Mouse (Mus musculus) megakaryocyte, embryonic 14.5 days (primary cell): ENCODE measurements around the gene Tenm3. TPM values are rescaled to one million over a fixed set of nuclear protein-coding genes. Genes with fewer than 3 reads are reported as not detected.
A peak's percentile ranks its signal among the peaks of the same experiment; 100 is the strongest.

Experiments used
- H3K27me3 ChIP-seq: replicated peaks from 2 replicates; pipeline ENCODE3; 2012; ENCODE audit warnings: inconsistent platforms
- H3K36me3 ChIP-seq: replicated peaks from 2 replicates; pipeline ENCODE3; 2012; ENCODE audit warnings: low read length, inconsistent platforms, mixed read lengths
- H3K4me1 ChIP-seq: 2 replicates; pipeline ENCODE4 v1.6.1; 2012; ENCODE audit warnings: inconsistent platforms
- H3K4me3 ChIP-seq: replicated peaks from 2 replicates; pipeline ENCODE3; 2012; ENCODE audit warnings: moderate library complexity, mild to moderate bottlenecking, inconsistent platforms
- H3K9me3 ChIP-seq: 2 replicates; pipeline ENCODE4 v1.6.1; 2012; ENCODE audit warnings: inconsistent platforms
- FLI1 ChIP-seq: IDR thresholded peaks from 2 replicates; pipeline ENCODE4 v1.6.1; 2012; ENCODE audit warnings: low read length, inconsistent platforms, mixed read lengths
- GATA1 ChIP-seq: IDR thresholded peaks from 3 replicates; pipeline ENCODE4 v1.6.1; 2012; ENCODE audit warnings: mixed read lengths, low read length, inconsistent platforms, borderline replicate concordance
- polyA plus RNA-seq: library from polyadenylated mRNA; stranded (reverse); fragments of >175 nt; gene quantifications from 2 replicates; pipeline ENCODE4 v1.2.3, GENCODE M21; 2012; ENCODE audit warnings: low replicate concordance; ENCODE audit not compliant: insufficient read depth

The Tenm3 gene
- polyA plus RNA-seq, 1 experiment, result 0.39 TPM

DNA sequence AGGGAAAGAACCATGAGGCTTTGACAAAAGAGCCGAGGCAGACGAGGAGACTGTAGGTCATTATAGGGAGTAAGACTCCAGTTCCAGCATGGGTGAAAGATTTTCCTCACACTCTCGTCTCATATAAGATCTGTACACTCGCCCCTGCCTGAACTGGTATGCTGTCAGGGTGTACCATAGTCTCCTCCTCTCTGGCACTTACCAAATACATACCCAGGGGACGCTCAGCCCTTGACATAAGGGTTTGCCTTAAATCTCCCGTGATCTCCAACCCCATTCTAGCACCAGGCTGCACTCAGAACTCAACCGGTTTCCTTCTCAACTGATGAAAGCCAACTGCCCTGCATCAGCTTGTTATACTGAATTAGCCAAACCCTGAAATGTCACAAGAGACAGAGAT lies 121.4 kb downstream of the Tenm3 start:
- TF ChIP-seq GATA1 (no peak), FLI1 (no peak)
- H3K4me3 ChIP-seq, result no peak overlapping the region

DNA sequence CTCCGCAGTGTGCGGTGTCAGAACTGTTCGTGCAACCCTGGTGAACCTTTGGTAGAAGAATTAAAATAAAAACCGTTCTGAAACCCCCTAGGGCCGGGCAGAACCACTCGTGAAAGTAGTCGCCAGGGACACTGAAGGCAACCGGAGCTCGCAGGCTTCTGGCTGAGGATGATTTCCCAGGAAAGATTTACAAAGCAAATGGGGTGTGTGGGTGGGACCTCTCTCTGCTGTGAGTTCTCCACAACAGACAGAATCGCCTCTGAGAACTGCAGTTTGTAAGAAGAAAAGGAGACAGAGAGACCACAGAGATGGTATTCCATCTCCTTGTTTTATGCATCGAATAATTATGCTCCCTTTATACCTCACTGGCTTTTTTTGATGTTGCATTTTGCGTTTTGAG lies 122.4 kb downstream of the Tenm3 start:
- H3K9me3 ChIP-seq, result peaks cover 34% of the 10 kb centered on the region
- no peak overlapping the region for H3K4me3 ChIP-seq
- TF ChIP-seq FLI1 (no peak), GATA1 (no peak)
- no peaks in the 10 kb centered on the region for H3K4me1 ChIP-seq
- no peaks in the 10 kb centered on the region for H3K27me3 ChIP-seq
- no peaks in the 10 kb centered on the region for H3K36me3 ChIP-seq

More for the DNA sequence above, 121.4 kb downstream of the Tenm3 start:
- peaks cover 40% of the 10 kb centered on the region for H3K9me3 ChIP-seq
- no peaks in the 10 kb centered on the region for H3K4me1 ChIP-seq
- H3K36me3 ChIP-seq, result no peaks in the 10 kb centered on the region
- no peaks in the 10 kb centered on the region for H3K27me3 ChIP-seq

DNA sequence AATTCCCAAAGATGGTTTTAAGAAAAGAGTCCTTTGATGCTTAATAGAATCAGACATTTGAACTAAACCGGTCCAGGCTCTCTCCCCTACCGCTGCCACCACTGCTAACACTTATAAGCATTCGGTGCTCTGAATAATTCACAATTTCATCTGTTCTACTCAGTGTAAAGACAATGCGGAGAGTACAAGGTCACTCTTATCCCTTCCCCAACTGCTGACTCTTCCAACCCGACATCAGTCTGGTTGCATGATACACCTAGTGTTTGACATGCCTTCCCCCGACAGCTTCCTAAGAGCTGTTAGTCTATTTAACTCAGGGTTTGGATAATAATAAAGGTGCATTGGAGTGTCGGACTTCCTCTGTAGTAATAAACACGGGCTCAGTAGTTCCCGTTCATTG lies 128.1 kb downstream of the Tenm3 start:
- Histone ChIP-seq H3K36me3 (no peaks in the 10 kb centered on the region), H3K4me3 (no peak overlapping the region), H3K9me3 (peaks cover 19% of the 10 kb centered on the region), H3K4me1 (no peaks in the 10 kb centered on the region), H3K27me3 (no peaks in the 10 kb centered on the region)
- no peak for TF ChIP-seq GATA1
- TF ChIP-seq FLI1, result no peak

DNA sequence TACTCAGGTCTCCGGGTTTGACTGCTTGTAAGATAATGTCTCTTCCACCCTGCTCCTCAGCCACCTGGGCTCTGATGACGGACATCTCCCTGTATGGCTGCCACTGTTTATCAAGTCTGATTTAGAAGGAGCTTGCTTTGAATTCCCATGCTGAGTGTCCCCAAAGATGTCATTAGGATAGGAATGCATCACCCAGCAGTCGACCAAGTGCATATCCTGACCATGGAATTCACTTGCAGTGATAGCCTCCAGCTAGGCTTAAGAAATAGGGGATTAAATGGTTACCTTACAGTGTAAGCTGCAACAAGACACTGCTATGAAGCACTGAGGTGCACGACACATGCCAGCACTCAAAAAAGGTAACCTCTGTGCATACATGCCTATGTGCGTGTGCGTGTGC lies 137.1 kb downstream of the Tenm3 start:
- no peaks in the 10 kb centered on the region for H3K4me1 ChIP-seq
- peaks cover 67% of the 10 kb centered on the region for H3K9me3 ChIP-seq
- no peaks in the 10 kb centered on the region for H3K36me3 ChIP-seq
- H3K27me3 ChIP-seq, result no peaks in the 10 kb centered on the region
- no peak overlapping the region for H3K4me3 ChIP-seq
- TF ChIP-seq FLI1, result no peak
- no peak for TF ChIP-seq GATA1

DNA sequence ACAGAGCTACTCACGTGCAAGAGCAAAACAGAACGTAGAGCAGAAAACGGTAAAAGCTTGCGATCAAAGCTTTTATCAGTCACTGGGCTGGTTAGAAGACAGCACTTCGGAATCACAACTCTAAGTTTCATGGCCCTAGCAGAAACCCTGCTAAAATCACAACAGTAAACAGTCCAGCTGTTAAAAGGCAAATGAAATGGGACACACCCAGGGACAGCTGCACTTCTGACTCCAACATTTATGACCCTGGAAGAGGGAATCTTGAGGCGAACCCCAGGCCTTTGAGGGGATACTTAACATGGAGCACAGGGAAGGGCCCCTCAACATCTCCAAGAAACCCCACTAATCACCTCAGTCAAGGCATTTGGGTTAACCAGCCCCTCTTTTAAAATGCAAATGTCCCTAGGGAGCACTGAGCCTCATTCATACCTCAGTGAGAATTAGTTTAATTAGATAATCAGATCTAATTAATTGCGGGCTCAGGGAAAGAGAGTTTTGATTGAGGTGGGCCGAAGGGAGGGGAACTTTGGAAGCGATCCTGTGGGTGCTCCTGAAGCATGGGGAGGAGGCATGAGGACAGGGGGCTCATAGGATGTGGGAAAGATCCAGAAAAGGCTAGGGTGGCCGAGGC lies 138.8 kb downstream of the Tenm3 start:
- Histone ChIP-seq H3K36me3 (no peaks in the 10 kb centered on the region), H3K4me1 (no peaks in the 10 kb centered on the region), H3K9me3 (peaks cover 65% of the 10 kb centered on the region), H3K27me3 (no peaks in the 10 kb centered on the region), H3K4me3 (no peak overlapping the region)
- no peak for TF ChIP-seq GATA1
- TF ChIP-seq FLI1, result no peak

DNA sequence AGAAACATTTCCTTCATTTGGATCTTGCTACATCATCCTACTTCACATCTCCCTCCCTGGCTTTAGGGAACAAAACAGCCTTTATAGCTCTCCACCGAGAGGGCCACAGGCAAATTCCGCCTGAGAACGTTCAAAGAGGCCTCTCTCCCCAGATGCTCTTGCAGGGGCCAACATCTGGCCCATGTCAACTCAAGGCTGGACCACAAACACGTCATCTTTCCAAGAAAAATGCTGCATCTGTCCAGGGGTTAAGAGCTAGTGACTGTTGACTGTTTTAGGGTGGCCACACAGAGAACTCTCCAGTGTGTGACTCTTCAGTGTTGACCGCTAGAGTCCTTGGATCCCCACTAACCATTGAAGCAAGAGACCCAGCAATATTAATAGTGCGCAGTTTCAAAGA lies 139.3 kb downstream of the Tenm3 start:
- H3K9me3 ChIP-seq, result peaks cover 65% of the 10 kb centered on the region
- TF ChIP-seq GATA1, result no peak
- TF ChIP-seq FLI1, result no peak
- no peaks in the 10 kb centered on the region for H3K4me1 ChIP-seq
- H3K27me3 ChIP-seq, result no peaks in the 10 kb centered on the region
- no peaks in the 10 kb centered on the region for H3K36me3 ChIP-seq
- H3K4me3 ChIP-seq, result no peak overlapping the region

DNA sequence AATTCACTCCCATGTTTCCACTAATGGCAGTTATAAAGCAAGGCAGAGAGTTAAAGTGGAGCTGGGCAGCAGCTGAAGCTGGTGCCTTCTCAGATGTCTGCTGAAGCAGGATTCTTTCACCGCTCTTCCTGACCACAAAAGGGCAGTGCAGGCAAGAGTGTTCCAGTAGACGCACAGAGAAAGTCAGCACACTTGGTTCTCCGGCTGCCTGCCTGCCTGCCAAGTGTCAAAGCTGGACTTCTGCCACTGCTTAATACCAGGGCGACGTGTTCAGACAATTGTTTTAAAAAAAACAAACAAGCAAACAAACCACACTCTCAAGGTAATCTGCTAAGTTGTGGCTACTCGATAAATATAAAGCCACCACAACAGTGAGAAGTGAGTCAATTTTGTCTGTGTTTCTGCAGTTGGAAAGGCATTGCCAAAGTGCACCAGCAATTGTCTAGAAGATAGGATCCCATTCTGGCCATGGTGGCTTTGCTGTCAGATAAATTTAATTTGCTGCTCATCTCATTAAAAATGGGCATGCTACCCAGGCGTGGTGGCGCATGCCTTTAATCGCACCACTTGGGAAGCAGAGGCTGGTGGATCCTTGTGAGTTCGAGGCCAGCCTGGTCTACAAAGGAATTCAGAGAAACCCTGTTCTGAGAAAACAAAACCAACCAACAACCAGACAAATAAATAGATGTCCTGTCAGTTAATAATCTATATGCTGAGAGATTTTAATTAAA lies 152.9 kb downstream of the Tenm3 start:
- Histone ChIP-seq H3K4me3 (no peak overlapping the region), H3K27me3 (no peaks in the 10 kb centered on the region), H3K36me3 (no peaks in the 10 kb centered on the region), H3K4me1 (no peaks in the 10 kb centered on the region), H3K9me3 (peaks cover 46% of the 10 kb centered on the region)
- TF ChIP-seq FLI1, result no peak
- no peak for TF ChIP-seq GATA1

DNA sequence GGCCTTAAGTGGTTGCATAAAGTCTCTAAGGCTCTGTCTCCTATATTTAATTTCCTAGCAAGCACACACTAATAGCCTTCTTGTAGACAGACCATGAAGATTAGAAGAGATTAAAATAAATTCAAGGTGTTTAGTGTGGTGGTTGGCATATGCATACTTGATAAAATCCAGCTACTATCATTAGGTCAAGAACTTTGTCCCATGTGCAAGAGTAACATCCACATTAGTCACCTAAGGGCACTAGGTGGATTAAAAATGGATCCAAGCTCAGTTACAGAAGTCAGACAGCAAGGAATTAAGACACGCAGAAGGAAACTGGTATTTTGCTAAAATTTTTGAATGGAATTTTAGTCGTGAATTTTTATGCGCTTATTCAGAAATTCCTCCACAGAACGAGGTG lies 155.0 kb downstream of the Tenm3 start:
- TF ChIP-seq FLI1 (no peak), GATA1 (no peak)
- Histone ChIP-seq H3K4me1 (no peaks in the 10 kb centered on the region), H3K27me3 (no peaks in the 10 kb centered on the region), H3K4me3 (no peak overlapping the region), H3K9me3 (peaks cover 51% of the 10 kb centered on the region), H3K36me3 (no peaks in the 10 kb centered on the region)

DNA sequence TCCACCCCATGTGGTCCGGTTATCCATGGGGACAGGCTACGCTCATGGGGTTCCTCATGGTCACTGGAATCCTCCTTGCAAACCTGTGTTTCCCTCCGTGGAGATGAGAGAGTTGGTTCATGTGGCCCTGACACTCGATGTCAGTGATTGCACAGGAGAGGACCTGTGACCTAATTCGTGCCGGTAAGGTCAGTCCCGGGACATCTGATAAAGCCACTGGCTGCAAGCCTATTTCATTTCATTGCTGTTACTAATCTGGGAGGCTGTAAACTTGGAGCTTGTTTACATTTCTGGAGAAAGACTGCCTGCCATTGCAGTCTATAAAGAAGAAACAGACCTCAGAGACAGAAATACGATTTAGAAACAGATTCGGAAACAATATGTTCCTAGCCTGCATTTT lies 155.6 kb downstream of the Tenm3 start:
- H3K36me3 ChIP-seq, result no peaks in the 10 kb centered on the region
- H3K4me1 ChIP-seq, result no peaks in the 10 kb centered on the region
- H3K9me3 ChIP-seq, result peaks cover 47% of the 10 kb centered on the region
- no peaks in the 10 kb centered on the region for H3K27me3 ChIP-seq
- TF ChIP-seq FLI1 (no peak), GATA1 (no peak)
- H3K4me3 ChIP-seq, result peak overlapping the region; percentile 11

DNA sequence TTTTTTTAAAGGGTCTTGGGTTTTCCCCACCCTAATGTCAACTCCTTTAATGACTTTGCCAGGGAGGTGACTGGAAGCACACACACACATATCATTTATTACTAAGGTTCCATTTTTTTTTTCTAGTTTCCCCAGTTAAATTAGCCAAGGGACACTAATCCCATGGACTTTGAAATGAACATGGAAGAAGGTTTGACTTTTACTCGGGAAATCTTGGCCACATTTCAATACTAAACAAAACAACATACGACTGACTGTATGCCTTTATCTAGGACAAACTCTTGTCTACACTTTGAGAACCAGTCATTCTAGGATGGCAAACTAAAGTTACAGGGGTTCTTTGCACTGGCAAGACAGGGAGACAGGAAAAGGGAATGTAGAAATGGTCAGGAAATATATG lies 170.3 kb downstream of the Tenm3 start:
- Histone ChIP-seq H3K27me3 (no peaks in the 10 kb centered on the region), H3K36me3 (no peaks in the 10 kb centered on the region), H3K4me1 (no peaks in the 10 kb centered on the region), H3K9me3 (peaks cover 49% of the 10 kb centered on the region), H3K4me3 (no peak overlapping the region)
- no peak for TF ChIP-seq GATA1
